Mouse (Mus musculus) embryonic fibroblast, embryonic 13.5 days (primary cell): Measurements from ENCODE around the gene St8sia2.

Experiments used
- CTCF ChIP-seq: IDR thresholded peaks from 2 replicates; pipeline ENCODE4 v1.5.1; 2011; ENCODE audit warnings: mild to moderate bottlenecking, control low read depth, low read length, moderate library complexity, borderline replicate concordance; ENCODE audit not compliant: insufficient read depth
- POLR2A ChIP-seq: IDR thresholded peaks from 2 replicates; pipeline ENCODE4 v1.6.1; 2011; ENCODE audit warnings: low read depth, mild to moderate bottlenecking, control low read depth, low read length, moderate library complexity

GRCm38 (mm10) chr7:74011976-74012857 is 1.3 kb downstream of the St8sia2 start:
- TF ChIP-seq POLR2A = no peak
- TF ChIP-seq CTCF = no peak
